Mouse (Mus musculus): ENCODE results near the gene Timeless. TPM values are rescaled to one million over a fixed set of nuclear protein-coding genes. Genes with fewer than 3 reads are reported as not detected.
"Not testable (repeated sequence)": the region's sequence is repeated elsewhere in the genome, so short reads cannot be mapped to it uniquely, and the experiment has no call there.

Timeless gene
- 10 to 100 TPM in 18 of 26 experiments, 1 to 10 TPM in 7, under 1 TPM in 1; 0.99 to 87.9 (median 16.9) TPM for total RNA-seq (2018; cell fraction: chromatin; rRNA removed)
- 10 to 100 TPM in 10 of 26 experiments, 1 to 10 TPM in 16; 1.1 to 20.9 (median 4.0) TPM for total RNA-seq (2018; cell fraction: cytosol; rRNA removed)
- 10 to 100 TPM in 14 of 26 experiments, 1 to 10 TPM in 11, under 1 TPM in 1; 0.98 to 66.0 (median 13.8) TPM for total RNA-seq (2018; cell fraction: nucleus; rRNA removed)
- polyA plus RNA-seq (2018), result 4.1 to 22.4 TPM (median 9.6 TPM) in 3 replicates

GRCm38 (mm10) chr10:128231697-128232419 is at the start of gene Timeless:
Timeless (plus strand) TSS chr10:128232065.
- WGBS (ENCODE audit: missing documents), result 1% methylated on average over 43 of the region's 58 CpGs
- H3K79me2 ChIP-seq (ENCODE audit: inconsistent target), result peaks cover 18% of the 10 kb centered on the region; the same call in 1 of the 2 replicates
- H3K27ac ChIP-seq, result peak within 1 kb of the TSS; percentile 85
- peak within 1 kb of the TSS; percentile 81 for H3K4me3 ChIP-seq (ENCODE audit: inconsistent target)
- no peaks in the 10 kb centered on the region for H3K36me3 ChIP-seq (ENCODE audit: inconsistent target)

DNA sequence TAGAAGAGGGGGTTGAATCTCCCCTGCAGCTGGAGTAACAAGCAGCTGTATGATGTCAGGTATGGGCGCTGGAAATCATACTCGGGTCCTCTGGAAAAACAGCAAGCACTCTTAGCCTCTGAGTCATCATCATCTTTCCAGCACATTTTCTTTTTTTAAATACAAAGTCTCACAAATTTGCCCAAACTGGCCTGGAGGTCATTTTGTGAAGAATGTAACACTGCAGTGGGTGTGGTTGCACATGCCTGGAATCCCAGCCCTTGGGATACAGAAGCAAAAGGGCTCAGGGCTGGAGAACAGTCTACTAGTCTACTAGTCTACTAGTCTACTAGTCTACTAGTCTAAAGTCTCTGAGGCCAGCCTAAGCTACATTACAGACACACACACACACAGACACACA is 47.6 kb upstream of the Timeless start:
- 85% methylated on average over 2 of the region's 2 CpGs for WGBS (ENCODE audit: missing documents)
- Histone ChIP-seq H3K4me3 (ENCODE audit: inconsistent target) (no peak overlapping the region), H3K27ac (no peak overlapping the region), H3K79me2 (ENCODE audit: inconsistent target) (no peaks in the 10 kb centered on the region), H3K36me3 (ENCODE audit: inconsistent target) (no peaks in the 10 kb centered on the region)

DNA sequence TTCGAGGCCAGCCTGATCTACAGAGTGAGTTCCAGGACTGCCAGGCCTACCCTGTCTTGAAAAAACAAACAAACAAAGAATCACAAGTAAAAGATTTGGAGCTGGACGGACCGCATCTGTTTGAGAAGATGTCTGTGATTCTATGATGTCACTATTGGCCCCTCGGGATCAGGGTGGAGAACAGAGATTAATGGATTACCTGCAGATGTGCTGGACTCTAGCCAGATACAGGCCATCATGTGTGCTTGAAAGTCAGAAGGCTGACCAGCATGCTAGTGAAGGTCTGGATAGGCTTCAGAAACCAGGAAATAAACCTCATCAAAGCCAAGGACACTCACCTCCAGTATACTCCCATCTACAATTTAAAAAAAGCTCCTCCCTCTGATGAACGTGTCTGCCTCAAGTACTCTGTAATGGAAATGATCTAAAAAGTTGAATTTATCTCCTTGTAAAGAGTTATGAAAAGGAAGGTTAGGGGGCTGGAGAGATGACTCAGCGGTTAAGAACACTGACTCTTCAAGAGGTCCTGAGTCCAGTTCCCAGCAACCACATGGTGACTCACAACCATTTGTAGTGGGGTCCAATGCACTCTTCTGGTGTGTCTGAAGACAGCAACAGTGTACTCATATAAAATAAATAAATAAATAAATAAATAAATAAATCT is 46.5 kb upstream of the Timeless start:
- no peaks in the 10 kb centered on the region for H3K36me3 ChIP-seq (ENCODE audit: inconsistent target)
- 87% methylated on average over 6 of the region's 6 CpGs for WGBS (ENCODE audit: missing documents)
- no peak overlapping the region for H3K4me3 ChIP-seq (ENCODE audit: inconsistent target)
- no peak overlapping the region for H3K27ac ChIP-seq
- no peaks in the 10 kb centered on the region for H3K79me2 ChIP-seq (ENCODE audit: inconsistent target)

DNA sequence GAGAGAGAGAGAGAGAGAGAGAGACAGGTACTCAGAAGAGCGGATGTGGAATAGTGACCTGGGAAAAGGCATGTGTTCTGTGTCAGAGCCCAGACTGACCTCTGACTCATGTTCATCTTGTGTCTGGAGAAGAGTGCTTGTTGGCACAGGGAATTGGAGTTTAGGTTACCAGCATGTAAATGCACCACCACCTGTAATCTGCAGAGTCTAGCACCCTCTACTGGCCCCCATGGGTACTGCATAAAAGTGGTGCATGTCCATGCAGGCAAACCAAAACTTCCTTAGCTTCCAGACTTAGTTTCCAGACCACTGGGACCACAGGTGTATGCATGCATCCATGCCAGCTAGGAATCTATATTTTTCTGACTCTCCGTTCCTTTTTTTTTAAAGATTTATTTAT is 45.9 kb upstream of the Timeless start:
- no peaks in the 10 kb centered on the region for H3K79me2 ChIP-seq (ENCODE audit: inconsistent target)

DNA sequence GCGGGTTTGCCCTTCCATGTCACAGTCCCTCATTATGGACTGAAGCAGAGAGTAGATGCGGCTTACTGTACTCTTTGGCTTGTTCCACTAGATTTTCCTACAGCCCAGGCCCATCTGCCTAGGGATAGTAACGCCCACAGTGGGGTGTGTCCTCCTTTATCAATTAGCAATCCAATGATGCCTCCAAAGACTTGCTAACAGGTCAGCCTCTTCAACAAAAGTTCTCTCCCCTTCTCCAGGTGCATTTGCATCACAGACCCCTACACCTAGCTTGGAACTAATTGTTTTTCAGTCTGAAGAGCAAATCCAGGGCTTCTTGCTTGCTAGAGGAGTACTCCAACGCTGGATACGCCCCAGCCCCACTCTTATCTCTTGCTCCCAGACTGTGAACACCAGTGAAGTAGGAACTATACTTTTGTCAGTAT is 44.7 kb upstream of the Timeless start:
- no peak overlapping the region for H3K4me3 ChIP-seq (ENCODE audit: inconsistent target)
- no peaks in the 10 kb centered on the region for H3K36me3 ChIP-seq (ENCODE audit: inconsistent target)
- H3K27ac ChIP-seq, result no peak overlapping the region
- 87% methylated on average over 5 of the region's 5 CpGs for WGBS (ENCODE audit: missing documents)
- no peaks in the 10 kb centered on the region for H3K79me2 ChIP-seq (ENCODE audit: inconsistent target)

More for the DNA sequence above, 45.9 kb upstream of the Timeless start:
- 48% methylated on average over 2 of the region's 2 CpGs for WGBS (ENCODE audit: missing documents)
- no peak overlapping the region for H3K4me3 ChIP-seq (ENCODE audit: inconsistent target)
- H3K27ac ChIP-seq, result no peak overlapping the region
- H3K36me3 ChIP-seq (ENCODE audit: inconsistent target), result no peaks in the 10 kb centered on the region

DNA sequence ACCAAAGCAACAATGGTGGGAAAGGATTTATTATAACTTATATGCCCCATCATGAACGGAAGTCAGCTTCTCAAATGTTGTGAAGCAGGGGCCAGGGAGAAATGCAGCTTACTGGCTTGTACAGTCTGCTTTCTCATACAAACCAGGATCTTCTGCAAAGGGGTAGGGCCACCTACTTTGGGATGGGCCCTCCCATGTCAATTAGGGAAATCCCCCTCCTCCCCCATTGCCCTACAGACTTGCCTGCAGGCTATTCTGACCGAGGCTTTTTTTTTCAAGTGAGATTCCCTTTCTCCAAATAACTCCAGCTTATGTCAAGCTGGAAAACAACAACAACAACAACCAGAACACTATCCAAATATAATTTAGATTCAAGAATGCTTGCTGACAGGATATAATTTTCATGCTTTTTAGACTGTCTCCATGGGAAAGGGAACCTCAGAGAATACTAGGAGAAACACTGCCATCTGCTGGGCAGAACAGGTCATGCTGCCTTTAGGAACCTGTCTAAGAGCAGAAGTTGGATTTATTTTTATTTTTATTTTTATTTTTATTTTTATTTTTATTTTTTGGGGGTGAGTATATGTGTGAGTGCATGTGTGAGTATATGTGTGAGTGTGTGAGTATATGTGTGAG is 43.5 kb upstream of the Timeless start:
- H3K36me3 ChIP-seq (ENCODE audit: inconsistent target), result no peaks in the 10 kb centered on the region
- no peaks in the 10 kb centered on the region for H3K79me2 ChIP-seq (ENCODE audit: inconsistent target)
- H3K4me3 ChIP-seq (ENCODE audit: inconsistent target), result no peak overlapping the region
- 50% methylated on average over 2 of the region's 2 CpGs for WGBS (ENCODE audit: missing documents)
- H3K27ac ChIP-seq, result no peak overlapping the region

DNA sequence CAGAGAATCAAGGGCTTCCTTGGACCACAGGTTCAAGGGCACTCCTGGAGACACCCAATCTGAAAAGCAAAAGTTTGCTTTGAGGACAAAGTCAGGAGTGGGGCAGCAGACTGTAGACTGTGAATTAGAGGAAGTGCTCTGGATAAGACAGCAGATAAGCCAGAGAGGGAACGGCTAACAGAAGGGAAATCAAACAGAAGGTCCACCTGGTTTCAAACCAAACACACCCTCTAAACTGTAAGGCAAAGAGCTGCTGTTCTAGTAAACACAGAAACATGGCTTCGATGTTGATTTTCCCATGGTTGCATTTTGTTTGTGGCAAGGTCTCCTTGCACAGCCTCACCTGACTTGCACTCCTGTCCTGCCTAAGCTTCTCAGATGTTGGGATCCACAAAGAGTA is 40.4 kb upstream of the Timeless start:
- no peaks in the 10 kb centered on the region for H3K79me2 ChIP-seq (ENCODE audit: inconsistent target)
- H3K27ac ChIP-seq, result no peak overlapping the region
- 55% methylated on average over 2 of the region's 2 CpGs for whole genome bisulfite sequencing (ENCODE audit: missing documents)
- no peak overlapping the region for H3K4me3 ChIP-seq (ENCODE audit: inconsistent target)
- no peaks in the 10 kb centered on the region for H3K36me3 ChIP-seq (ENCODE audit: inconsistent target)

- WGBS (ENCODE audit: missing documents), result 97% methylated on average over 3 of the region's 3 CpGs
- not testable (repeated sequence) for H3K27ac ChIP-seq; H3K36me3 ChIP-seq (ENCODE audit: inconsistent target); H3K4me3 ChIP-seq (ENCODE audit: inconsistent target); H3K79me2 ChIP-seq (ENCODE audit: inconsistent target)
Measured at GRCm38 (mm10) chr10:128192030-128192766, 39.7 kb upstream of the Timeless start.

DNA sequence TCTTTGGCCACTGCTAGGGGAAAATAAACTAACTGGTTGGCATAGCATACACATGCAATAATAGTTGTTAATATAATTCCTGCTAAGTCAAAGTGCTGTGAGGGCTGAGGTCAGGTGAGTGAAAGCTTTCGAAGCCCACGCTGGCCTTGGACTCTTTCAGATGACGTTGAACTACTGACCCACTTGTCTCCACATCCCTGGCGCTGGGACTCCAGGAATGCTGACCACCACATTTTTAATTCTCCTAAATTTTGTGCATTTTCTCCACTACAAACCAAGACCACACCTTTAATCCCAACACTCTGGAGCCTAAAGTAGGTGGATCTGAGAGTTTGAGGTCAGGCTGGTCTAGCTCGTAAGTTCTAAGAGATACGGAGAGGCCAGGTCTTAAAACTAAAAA is 38.8 kb upstream of the Timeless start:
- no peaks in the 10 kb centered on the region for H3K79me2 ChIP-seq (ENCODE audit: inconsistent target)
- H3K36me3 ChIP-seq (ENCODE audit: inconsistent target), result no peaks in the 10 kb centered on the region
- H3K27ac ChIP-seq, result no peak overlapping the region
- 97% methylated on average over 6 of the region's 6 CpGs for WGBS (ENCODE audit: missing documents)
- no peak overlapping the region for H3K4me3 ChIP-seq (ENCODE audit: inconsistent target)

DNA sequence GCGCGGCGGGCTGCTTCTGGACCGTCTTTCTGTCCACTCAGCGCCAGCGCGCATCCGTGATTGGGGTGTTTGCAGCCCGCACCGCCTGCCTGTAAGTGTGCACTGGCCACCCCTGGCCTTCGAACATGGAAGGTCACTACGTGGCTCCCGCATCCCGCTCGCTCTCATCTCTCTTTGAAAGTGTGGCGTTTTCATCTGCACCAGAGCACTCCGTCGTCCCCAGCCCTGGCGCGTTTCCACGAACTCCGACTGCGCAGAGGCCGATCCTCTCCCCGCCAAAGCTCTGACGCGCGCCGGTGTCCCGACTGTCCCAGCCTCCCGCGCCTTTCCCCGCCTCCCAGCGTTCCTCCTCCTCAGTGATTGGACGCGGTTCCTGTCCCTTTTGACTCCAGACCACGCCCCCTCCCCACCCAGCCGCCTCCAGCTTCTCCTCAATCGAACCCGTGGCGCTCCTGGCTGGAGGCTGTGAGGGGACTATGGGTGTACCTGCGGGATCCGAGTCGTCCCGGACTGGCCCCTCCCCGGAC is 37.8 kb upstream of the Timeless start, which contains the start of gene Gls2:
Gls2 (plus strand) TSS at position 434 of the 527 bp plus-strand sequence.
- under 1% methylated on average over 46 of the region's 46 CpGs for WGBS (ENCODE audit: missing documents)

DNA sequence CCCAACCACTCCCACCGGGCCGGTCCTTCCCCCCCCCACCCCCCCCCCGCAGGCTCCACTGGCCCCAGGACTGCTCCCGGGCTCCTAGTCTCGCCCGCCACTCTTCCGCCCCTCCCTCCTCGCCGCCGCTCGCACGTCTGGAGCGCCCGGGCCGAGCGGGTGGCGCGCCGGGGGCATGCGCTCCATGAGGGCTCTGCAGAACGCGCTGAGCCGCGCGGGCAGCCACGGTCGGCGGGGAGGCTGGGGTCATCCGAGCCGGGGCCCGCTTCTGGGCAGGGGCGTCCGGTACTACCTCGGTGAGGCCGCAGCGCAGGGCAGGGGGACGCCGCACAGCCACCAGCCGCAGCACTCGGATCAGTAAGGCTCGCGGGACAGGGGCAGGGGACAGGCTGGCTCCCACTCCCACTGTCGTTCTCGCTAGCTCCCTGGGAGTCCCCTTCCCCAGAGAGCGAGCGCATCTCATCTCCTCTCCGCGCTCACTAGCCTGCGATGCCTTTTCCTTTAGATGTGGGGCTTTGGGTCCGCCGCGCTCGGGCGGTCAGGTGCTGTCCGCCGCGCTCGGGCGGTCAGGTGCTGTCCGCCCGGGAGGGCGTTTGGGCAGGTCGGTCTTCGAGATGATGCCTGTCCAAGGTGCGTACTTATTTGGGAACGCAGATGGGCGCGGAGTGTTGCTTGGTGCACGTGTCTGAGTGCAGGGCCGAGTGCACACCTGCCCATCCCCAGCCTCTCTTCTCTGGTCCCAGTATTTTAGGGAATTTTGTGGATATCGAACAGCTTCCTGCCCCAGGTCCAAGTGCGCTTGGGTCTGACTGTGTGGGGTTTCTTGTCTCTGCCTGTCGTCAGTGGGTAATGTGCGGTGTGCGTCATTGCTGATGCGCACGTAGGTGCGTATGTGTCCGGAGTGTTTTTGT is 37.1 kb upstream of the Timeless start:
- 2% methylated on average over 72 of the region's 79 CpGs for WGBS (ENCODE audit: missing documents)
- peak overlapping the region; percentile 34; the same call in 1 of the 2 replicates for H3K4me3 ChIP-seq (ENCODE audit: inconsistent target)
- no peak overlapping the region for H3K27ac ChIP-seq
- no peaks in the 10 kb centered on the region for H3K79me2 ChIP-seq (ENCODE audit: inconsistent target)
- H3K36me3 ChIP-seq (ENCODE audit: inconsistent target), result no peaks in the 10 kb centered on the region

More for the DNA sequence above, 37.8 kb upstream of the Timeless start, which contains the start of gene Gls2:
- Histone ChIP-seq H3K27ac (no peak within 1 kb of the TSS), H3K79me2 (ENCODE audit: inconsistent target) (no peaks in the 10 kb centered on the region), H3K36me3 (ENCODE audit: inconsistent target) (no peaks in the 10 kb centered on the region), H3K4me3 (ENCODE audit: inconsistent target) (peak within 1 kb of the TSS; percentile 34)

GRCm38 (mm10) chr10:128201856-128202255 is 30.0 kb upstream of the Timeless start:
- Histone ChIP-seq H3K4me3 (ENCODE audit: inconsistent target) (no peak overlapping the region), H3K79me2 (ENCODE audit: inconsistent target) (no peaks in the 10 kb centered on the region), H3K36me3 (ENCODE audit: inconsistent target) (no peaks in the 10 kb centered on the region), H3K27ac (no peak overlapping the region)
- WGBS (ENCODE audit: missing documents), result 91% methylated on average over 4 of the region's 6 CpGs

GRCm38 (mm10) chr10:128204941-128205340 is 26.9 kb upstream of the Timeless start:
- 95% methylated on average over 15 of the region's 15 CpGs for WGBS (ENCODE audit: missing documents)
- Histone ChIP-seq H3K27ac (no peak overlapping the region), H3K36me3 (ENCODE audit: inconsistent target) (no peaks in the 10 kb centered on the region)

More at GRCm38 (mm10) chr10:128204941-128205340, 26.9 kb upstream of the Timeless start:
- Histone ChIP-seq H3K79me2 (ENCODE audit: inconsistent target) (no peaks in the 10 kb centered on the region), H3K4me3 (ENCODE audit: inconsistent target) (no peak overlapping the region)

All from macrophage (primary cell).